Mouse (Mus musculus): ENCODE data around the gene Pdpr.

- TF ChIP-seq CTCF (IDR thresholded peaks at IDR 0.05; ENCODE audit: low read depth, low read length), result no peak
- no peak for TF ChIP-seq POLR2A (IDR thresholded peaks at IDR 0.05; ENCODE audit: extremely low read depth, insufficient read depth, low read length)
Measured at GRCm38 (mm10) chr8:111155721-111156436, 61.4 kb downstream of the Pdpr start.

Data from liver, adult 2 months (tissue).